Mouse (Mus musculus) MEL (cell line): ENCODE data around the gene Stard7. TPM values are rescaled to one million over a fixed set of nuclear protein-coding genes. Genes with fewer than 3 reads are reported as not detected.

Source experiments
- DNase-seq: peaks from one replicate; pipeline ENCODE4 v3.0.0; 2011; ENCODE audit warnings: low read depth, low spot score
- H3K27ac ChIP-seq: 2 replicates; pipeline ENCODE4 v1.5.1; 2012; ENCODE audit warnings: low read depth, mild to moderate bottlenecking, control low read depth, low read length, moderate library complexity; ENCODE audit not compliant: control insufficient read depth
- H3K27me3 ChIP-seq, 2 experiments: fragments of 150-350 bp in 1 of 2; sonication (generic) in 1 of 2; 2 replicates each; pipeline ENCODE4 v1.6.1; 2012; ENCODE audit warnings: low read length in 2 of 2, mild to moderate bottlenecking in 2 of 2, improper control_type of control experiment in 1 of 2, moderate library complexity in 1 of 2; ENCODE audit not compliant: insufficient read depth in 2 of 2, control insufficient read depth in 1 of 2
- H3K36me3 ChIP-seq, 2 experiments: 2 replicates each; pipeline ENCODE4 v1.6.1; 2012 to 2014; ENCODE audit warnings: low read length in 2 of 2, improper control_type of control experiment in 1 of 2, inconsistent platforms in 1 of 2, mild to moderate bottlenecking in 1 of 2; ENCODE audit not compliant: insufficient read depth in 2 of 2, control insufficient read depth in 1 of 2
- H3K4me1 ChIP-seq, 2 experiments: fragments of 150-350 bp in 1 of 2; sonication (generic) in 1 of 2; 2 replicates each; pipeline ENCODE4 v1.6.1; 2012; ENCODE audit warnings: low read length in 2 of 2, improper control_type of control experiment in 1 of 2, mild to moderate bottlenecking in 1 of 2; ENCODE audit not compliant: insufficient read depth in 2 of 2, control insufficient read depth in 1 of 2
- H3K4me3 ChIP-seq, 2 experiments: fragments of 150-350 bp in 1 of 2; sonication (generic) in 1 of 2; 2 replicates each; pipeline ENCODE4 v1.5.1; 2012; ENCODE audit warnings: low read depth in 2 of 2, low read length in 2 of 2, mild to moderate bottlenecking in 2 of 2, moderate library complexity in 2 of 2, control low read depth in 1 of 2, improper control_type of control experiment in 1 of 2; ENCODE audit not compliant: control insufficient read depth in 1 of 2, insufficient read depth in 1 of 2
- H3K79me2 ChIP-seq: 2 replicates; pipeline ENCODE4 v1.6.1; 2012; ENCODE audit warnings: mild to moderate bottlenecking, low read length, moderate library complexity; ENCODE audit not compliant: control insufficient read depth, poor library complexity, insufficient read depth
- H3K9ac ChIP-seq: 2 replicates; pipeline ENCODE4 v1.6.1; 2012; ENCODE audit warnings: low read depth, mild to moderate bottlenecking, control low read depth, low read length, moderate library complexity; ENCODE audit not compliant: control insufficient read depth, poor library complexity, severe bottlenecking
- H3K9me3 ChIP-seq: fragments of 150-350 bp; sonication (generic); replicated peaks from 2 replicates; pipeline ENCODE4 v1.6.1; 2012; ENCODE audit warnings: mild to moderate bottlenecking, low read length, improper control_type of control experiment, moderate library complexity; ENCODE audit not compliant: insufficient read depth
- BHLHE40 ChIP-seq: IDR thresholded peaks from 2 replicates; pipeline ENCODE4 v1.6.1; 2012; ENCODE audit warnings: low read depth, mild to moderate bottlenecking, inconsistent platforms, low read length, improper control_type of control experiment, borderline replicate concordance
- CTCF ChIP-seq, 3 experiments: IDR thresholded peaks in 2 of 3; conservative IDR thresholded peaks in 1 of 3; 2 replicates each; pipeline ENCODE4 v1.5.1; 2011 to 2012; ENCODE audit warnings: low read length in 3 of 3, low read depth in 2 of 3, mild to moderate bottlenecking in 2 of 3, improper control_type of control experiment in 1 of 3, inconsistent platforms in 1 of 3, mixed read lengths in 1 of 3, moderate library complexity in 1 of 3; ENCODE audit not compliant: control insufficient read depth in 1 of 3, insufficient read depth in 1 of 3, poor library complexity in 1 of 3, severe bottlenecking in 1 of 3
- E2F4 ChIP-seq: IDR thresholded peaks from 2 replicates; pipeline ENCODE4 v1.6.1; 2011; ENCODE audit warnings: low read depth, low read length, improper control_type of control experiment, borderline replicate concordance
- MYB ChIP-seq: IDR thresholded peaks from 2 replicates; pipeline ENCODE4 v1.6.1; 2011; ENCODE audit warnings: mild to moderate bottlenecking, low read depth, low read length, improper control_type of control experiment
- MYC ChIP-seq: IDR thresholded peaks from 2 replicates; pipeline ENCODE4 v1.6.1; 2011; ENCODE audit warnings: low read depth, mild to moderate bottlenecking, low read length, improper control_type of control experiment, moderate library complexity
- POLR2AphosphoS2 ChIP-seq: IDR thresholded peaks from 2 replicates; pipeline ENCODE4 v1.6.1; 2011; ENCODE audit warnings: low read length, improper control_type of control experiment
- POLR2AphosphoS5 ChIP-seq: IDR thresholded peaks from 2 replicates; pipeline ENCODE4 v1.6.1; 2012; ENCODE audit warnings: low read depth, borderline replicate concordance, mild to moderate bottlenecking, inconsistent platforms, low read length, moderate library complexity, mixed read lengths
- RAD21 ChIP-seq: IDR thresholded peaks from 2 replicates; pipeline ENCODE4 v1.6.1; 2011; ENCODE audit warnings: mild to moderate bottlenecking, low read depth, low read length, improper control_type of control experiment
- RCOR1 ChIP-seq: IDR thresholded peaks from 2 replicates; pipeline ENCODE4 v1.6.1; 2012; ENCODE audit warnings: low read depth, mild to moderate bottlenecking, inconsistent platforms, low read length, improper control_type of control experiment
- SMC3 ChIP-seq: IDR thresholded peaks from 2 replicates; pipeline ENCODE4 v1.6.1; 2011; ENCODE audit warnings: low read depth, low read length, improper control_type of control experiment
- TAL1 ChIP-seq: IDR thresholded peaks from 2 replicates; pipeline ENCODE4 v1.6.1; 2012; ENCODE audit warnings: mild to moderate bottlenecking, inconsistent platforms, low read length, moderate library complexity, mixed read lengths
- TBP ChIP-seq: IDR thresholded peaks from 2 replicates; pipeline ENCODE4 v1.8.0; 2011; ENCODE audit warnings: low read depth, low read length, improper control_type of control experiment
- UBTF ChIP-seq: IDR thresholded peaks from 2 replicates; pipeline ENCODE4 v1.6.1; 2012; ENCODE audit warnings: low read depth, mild to moderate bottlenecking, inconsistent platforms, low read length, improper control_type of control experiment, moderate library complexity, borderline replicate concordance; ENCODE audit not compliant: insufficient read depth
- ZC3H11A ChIP-seq: IDR thresholded peaks from 2 replicates; pipeline ENCODE4 v1.6.1; 2012; ENCODE audit warnings: low read depth, mild to moderate bottlenecking, inconsistent platforms, low read length, improper control_type of control experiment
- polyA plus RNA-seq, 2 experiments: library from polyadenylated mRNA; stranded (reverse) in 1 of 2; unstranded in 1 of 2; fragments of >175 nt in 1 of 2; fragments of >200 nt in 1 of 2; gene quantifications; 2 replicates each; pipeline versions ENCODE4 v1.2.1 to v1.2.4; 2012; ENCODE audit warnings: low replicate concordance in 2 of 2, low read depth in 1 of 2; ENCODE audit not compliant: insufficient read length in 2 of 2, insufficient read depth in 1 of 2, missing spikeins in 1 of 2
- total RNA-seq: library from RNA; depleted of rRNA; stranded (reverse); fragments of 300-350 nt; gene quantifications from 2 replicates; pipeline ENCODE4 v1.2.3, GENCODE M21; 2012

The Stard7 gene
- total and polyA plus RNA-seq, 3 experiments: 87.7 to 134 (median 87.9) TPM

DNA sequence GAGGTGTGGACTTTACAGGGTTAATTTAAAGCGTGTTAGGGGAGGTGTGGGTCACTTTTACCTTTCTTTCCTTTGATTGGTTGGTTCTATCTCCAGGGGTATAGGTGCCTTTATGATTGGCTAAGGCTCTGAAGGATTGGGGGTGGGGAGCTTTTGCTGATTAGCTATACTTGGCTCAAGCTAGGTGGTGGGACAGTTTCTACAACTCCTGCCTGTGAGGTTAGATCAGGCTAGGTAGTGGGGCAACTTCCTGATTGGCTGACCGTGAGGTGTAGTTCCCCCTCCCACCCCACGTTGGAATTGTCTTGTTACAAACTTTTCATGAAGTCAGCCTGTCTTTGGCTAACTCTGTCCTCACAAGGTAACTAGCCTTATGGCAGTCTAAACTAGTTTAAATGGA is 37.2 kb downstream of the Stard7 start (continued):
- no peak for TF ChIP-seq MYC
- TF ChIP-seq CTCF (IDR thresholded peaks at IDR 0.05 in 2 of 3, conservative IDR thresholded peaks at IDR 0.05 in 1 of 3; ENCODE audit: control insufficient read depth in 1 of 3, insufficient read depth in 1 of 3, low read depth in 2 of 3, low read length in 3 of 3, poor library complexity in 1 of 3, severe bottlenecking in 1 of 3): no peak
- no peak for TF ChIP-seq UBTF
- TF ChIP-seq TBP: no peak

DNA sequence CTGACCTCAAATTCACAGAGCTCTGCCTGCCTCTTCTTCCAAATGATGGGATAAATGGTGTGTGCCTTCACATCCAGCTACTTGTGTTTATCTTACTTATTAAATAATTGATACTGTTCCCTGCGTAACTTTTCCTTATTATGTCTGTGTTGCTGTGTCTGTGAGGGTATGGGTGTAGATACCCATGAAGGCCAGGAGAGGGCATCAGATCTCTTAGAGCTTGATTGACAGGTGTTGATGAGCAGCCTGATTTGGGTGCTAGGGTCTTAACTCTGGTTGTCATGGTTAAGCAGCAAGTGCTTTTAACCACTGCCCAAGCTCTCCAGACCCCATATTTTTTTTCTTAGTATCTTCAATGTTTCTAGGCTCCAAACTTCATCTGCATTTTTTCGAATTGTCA is 38.6 kb downstream of the Stard7 start:
- Histone ChIP-seq H3K36me3 (no peaks in the 10 kb centered on the region), H3K4me1 (no peaks in the 10 kb centered on the region), H3K4me3 (no peak overlapping the region), H3K9ac (no peak overlapping the region), H3K79me2 (no peaks in the 10 kb centered on the region), H3K9me3 (no peaks in the 10 kb centered on the region), H3K27ac (no peak overlapping the region), H3K27me3 (no peaks in the 10 kb centered on the region)
- TF ChIP-seq E2F4 (no peak), BHLHE40 (no peak), SMC3 (peak; percentile 82), MYC (no peak), RAD21 (peak; percentile 53), POLR2AphosphoS2 (no peak), CTCF (IDR thresholded peaks at IDR 0.05 in 2 of 3, conservative IDR thresholded peaks at IDR 0.05 in 1 of 3; ENCODE audit: control insufficient read depth in 1 of 3, insufficient read depth in 1 of 3, low read depth in 2 of 3, low read length in 3 of 3, poor library complexity in 1 of 3, severe bottlenecking in 1 of 3) (peak; percentile 44 to 67 (median 45)), POLR2AphosphoS5 (no peak), ZC3H11A (peak; percentile 43)
- DNase-seq: peak; percentile 47

DNA sequence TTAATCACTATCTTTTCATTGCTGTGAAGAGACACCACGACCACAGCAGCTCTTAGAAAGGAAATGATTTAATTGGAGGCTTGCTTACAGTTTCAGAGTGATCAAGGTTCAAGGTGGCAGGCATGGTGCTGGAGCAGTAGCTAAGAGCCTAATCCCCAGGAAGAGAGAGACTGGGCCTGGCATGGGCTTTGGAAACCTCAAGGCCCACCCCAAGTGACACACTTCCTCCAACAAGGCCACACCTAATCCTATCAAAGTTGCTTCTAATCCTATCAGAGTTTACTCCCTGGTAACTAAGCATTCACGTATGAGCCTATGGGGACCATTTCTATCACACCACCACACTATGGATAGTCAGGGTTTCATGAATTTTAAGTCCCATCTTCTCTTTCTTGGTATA is 40.2 kb downstream of the Stard7 start:
- Histone ChIP-seq H3K79me2 (no peaks in the 10 kb centered on the region), H3K27ac (no peak overlapping the region), H3K27me3 (no peaks in the 10 kb centered on the region), H3K4me1 (no peaks in the 10 kb centered on the region), H3K9me3 (no peaks in the 10 kb centered on the region), H3K9ac (no peak overlapping the region), H3K36me3 (no peaks in the 10 kb centered on the region), H3K4me3 (no peak overlapping the region)
- DNase-seq: no peak
- TF ChIP-seq TAL1 (no peak), RCOR1 (no peak), BHLHE40 (no peak), E2F4 (no peak), MYB (no peak)
